Mouse (Mus musculus) limb, embryonic 15.5 days (tissue): Measurements from ENCODE around the gene Ncoa4. TPM values are rescaled to one million over a fixed set of nuclear protein-coding genes. Genes with fewer than 3 reads are reported as not detected.
A peak's percentile ranks its signal among the peaks of the same experiment; 100 is the strongest.
"Not testable (repeated sequence)": the region's sequence is repeated elsewhere in the genome, so short reads cannot be mapped to it uniquely, and the experiment has no call there.

Source experiments
- ATAC-seq: fragments of 200-750 bp; cut with Nextera tagmentation; 2 replicates; pipeline ENCODE4 v1.8.0; 2017; ENCODE audit warnings: low read depth, moderate TSS enrichment; ENCODE audit not compliant: insufficient number of reproducible peaks, low FRiP score, low TSS enrichment
- H3K27ac ChIP-seq: fragments of 300-500 bp; sonication (generic); 2 replicates; pipeline ENCODE4 v1.5.1; 2015; ENCODE audit warnings: moderate library complexity, mild to moderate bottlenecking, inconsistent platforms
- H3K27me3 ChIP-seq: fragments of 300-500 bp; sonication (generic); 2 replicates; pipeline ENCODE4 v1.6.1; 2015; ENCODE audit warnings: inconsistent platforms
- H3K36me3 ChIP-seq: fragments of 300-500 bp; sonication (generic); 2 replicates; pipeline ENCODE4 v1.6.1; 2015; ENCODE audit warnings: inconsistent platforms
- H3K4me1 ChIP-seq: fragments of 300-500 bp; sonication (generic); 2 replicates; pipeline ENCODE4 v1.6.1; 2015; ENCODE audit warnings: inconsistent platforms
- H3K4me2 ChIP-seq: fragments of 300-500 bp; sonication (generic); 2 replicates; pipeline ENCODE4 v1.6.1; 2015; ENCODE audit warnings: mild to moderate bottlenecking, inconsistent platforms
- H3K4me3 ChIP-seq: fragments of 300-500 bp; sonication (generic); 2 replicates; pipeline ENCODE4 v1.5.1; 2015; ENCODE audit warnings: mild to moderate bottlenecking, inconsistent platforms
- H3K9ac ChIP-seq: fragments of 300-500 bp; sonication (generic); 2 replicates; pipeline ENCODE4 v1.6.1; 2015; ENCODE audit warnings: inconsistent platforms
- H3K9me3 ChIP-seq: fragments of 300-500 bp; sonication (generic); 2 replicates; pipeline ENCODE4 v1.6.1; 2016; ENCODE audit warnings: inconsistent platforms
- WGBS: fragments of 180-500 bp; shearing (Covaris S2); methylation state at CpG from one replicate; pipeline ENCODE4 v1.1.7; 2015; 5-methylcytosine and 5-hydroxymethylcytosine counted together
- polyA plus RNA-seq: library from polyadenylated mRNA; unstranded; fragments of >200 nt; fragmentation: Nextera tagmentation; extraction: Ambion mirVana; gene quantifications from 2 replicates; pipeline ENCODE4 v1.2.1, GENCODE M21; 2015

Gene Ncoa4
- polyA plus RNA-seq: 99.3 and 104 TPM in 2 replicates

- H3K27me3 ChIP-seq: no peaks in the 10 kb centered on the region
- WGBS: under 1% methylated on average over 40 of the region's 40 CpGs
Measured at GRCm38 (mm10) chr14:32159690-32160246, at the start of gene Ncoa4. Gene Ncoa4 (plus strand): TSS chr14:32159865.

GRCm38 (mm10) chr14:32112124-32112523, 47.5 kb upstream of the Ncoa4 start:
- not testable (repeated sequence) for ATAC-seq, H3K4me2 ChIP-seq, H3K4me3 ChIP-seq, H3K9me3 ChIP-seq, H3K9ac ChIP-seq, H3K4me1 ChIP-seq, H3K27me3 ChIP-seq, H3K27ac ChIP-seq, H3K36me3 ChIP-seq
- WGBS: 90% methylated on average over 10 of the region's 10 CpGs

More at GRCm38 (mm10) chr14:32159690-32160246, at the start of gene Ncoa4:
- peak within 1 kb of the TSS; percentile 92 for H3K9ac ChIP-seq
- peak within 1 kb of the TSS; percentile 96 for H3K4me3 ChIP-seq
- ATAC-seq: peak; percentile 96
- H3K27ac ChIP-seq: peak within 1 kb of the TSS; percentile 86
- H3K9me3 ChIP-seq: no peaks in the 10 kb centered on the region
- H3K36me3 ChIP-seq: no peaks in the 10 kb centered on the region
- peak within 1 kb of the TSS; percentile 77 for H3K4me2 ChIP-seq
- peaks cover 17% of the 10 kb centered on the region for H3K4me1 ChIP-seq

- Histone ChIP-seq H3K27me3 (no peaks in the 10 kb centered on the region), H3K4me1 (peaks cover 5% of the 10 kb centered on the region; the same call in 1 of the 2 replicates), H3K9ac (no peak overlapping the region), H3K4me3 (no peak overlapping the region), H3K4me2 (no peak overlapping the region), H3K27ac (no peak overlapping the region), H3K36me3 (no peaks in the 10 kb centered on the region), H3K9me3 (no peaks in the 10 kb centered on the region)
- no peak for ATAC-seq
- WGBS: 31% methylated on average over 11 of the region's 11 CpGs
Measured at GRCm38 (mm10) chr14:32120940-32121919, 38.4 kb upstream of the Ncoa4 start.

- ATAC-seq: no peak
Measured at GRCm38 (mm10) chr14:32121920-32122315, 37.7 kb upstream of the Ncoa4 start.

GRCm38 (mm10) chr14:32124261-32124660, 35.4 kb upstream of the Ncoa4 start:
- H3K27ac ChIP-seq: no peak overlapping the region
- H3K9ac ChIP-seq: no peak overlapping the region
- H3K4me1 ChIP-seq: peaks cover 5% of the 10 kb centered on the region; the same call in 1 of the 2 replicates
- H3K4me2 ChIP-seq: no peak overlapping the region
- no peak overlapping the region for H3K4me3 ChIP-seq
- 77% methylated on average over 3 of the region's 3 CpGs for WGBS
- H3K36me3 ChIP-seq: no peaks in the 10 kb centered on the region
- no peaks in the 10 kb centered on the region for H3K9me3 ChIP-seq
- no peak for ATAC-seq
- H3K27me3 ChIP-seq: no peaks in the 10 kb centered on the region

More at GRCm38 (mm10) chr14:32121920-32122315, 37.7 kb upstream of the Ncoa4 start:
- Histone ChIP-seq H3K9ac (no peak overlapping the region), H3K4me3 (no peak overlapping the region), H3K36me3 (no peaks in the 10 kb centered on the region), H3K4me2 (no peak overlapping the region), H3K27me3 (no peaks in the 10 kb centered on the region), H3K4me1 (peaks cover 5% of the 10 kb centered on the region; the same call in 1 of the 2 replicates), H3K9me3 (no peaks in the 10 kb centered on the region), H3K27ac (no peak overlapping the region)
- 54% methylated on average over 2 of the region's 2 CpGs for WGBS

- not testable (repeated sequence) for H3K36me3 ChIP-seq, H3K9me3 ChIP-seq, H3K4me1 ChIP-seq, H3K27me3 ChIP-seq, H3K4me3 ChIP-seq, ATAC-seq, H3K27ac ChIP-seq, H3K4me2 ChIP-seq, H3K9ac ChIP-seq
- 82% methylated on average over 5 of the region's 5 CpGs for WGBS
Measured at GRCm38 (mm10) chr14:32125256-32125655, 34.4 kb upstream of the Ncoa4 start.

- H3K9me3 ChIP-seq: no peaks in the 10 kb centered on the region
- H3K27ac ChIP-seq: no peak overlapping the region
- WGBS: 81% methylated on average over 5 of the region's 5 CpGs
- H3K4me2 ChIP-seq: no peak overlapping the region
- H3K36me3 ChIP-seq: no peaks in the 10 kb centered on the region
- H3K4me1 ChIP-seq: no peaks in the 10 kb centered on the region
- H3K9ac ChIP-seq: no peak overlapping the region
- no peak overlapping the region for H3K4me3 ChIP-seq
- no peaks in the 10 kb centered on the region for H3K27me3 ChIP-seq
- no peak for ATAC-seq
Measured at GRCm38 (mm10) chr14:32128409-32128808, 31.3 kb upstream of the Ncoa4 start.

GRCm38 (mm10) chr14:32131836-32132235, 27.8 kb upstream of the Ncoa4 start:
- no peaks in the 10 kb centered on the region for H3K9me3 ChIP-seq
- H3K27ac ChIP-seq: no peak overlapping the region
- H3K4me3 ChIP-seq: no peak overlapping the region
- no peak overlapping the region for H3K9ac ChIP-seq
- ATAC-seq: no peak
- no peaks in the 10 kb centered on the region for H3K36me3 ChIP-seq
- H3K27me3 ChIP-seq: no peaks in the 10 kb centered on the region
- WGBS: 88% methylated on average over 4 of the region's 4 CpGs
- H3K4me2 ChIP-seq: no peak overlapping the region
- no peaks in the 10 kb centered on the region for H3K4me1 ChIP-seq

- Histone ChIP-seq H3K4me1 (no peaks in the 10 kb centered on the region), H3K4me3 (no peak overlapping the region)
- 45% methylated on average over 2 of the region's 2 CpGs for WGBS
Measured at GRCm38 (mm10) chr14:32134293-32134692, 25.4 kb upstream of the Ncoa4 start.

GRCm38 (mm10) chr14:32136467-32136866, 23.2 kb upstream of the Ncoa4 start:
- H3K9ac ChIP-seq, H3K9me3 ChIP-seq, ATAC-seq, H3K4me3 ChIP-seq, H3K27ac ChIP-seq, H3K4me2 ChIP-seq, H3K36me3 ChIP-seq, H3K27me3 ChIP-seq, H3K4me1 ChIP-seq: not testable (repeated sequence)
- 62% methylated on average over 3 of the region's 3 CpGs for WGBS

More at GRCm38 (mm10) chr14:32134293-32134692, 25.4 kb upstream of the Ncoa4 start:
- no peaks in the 10 kb centered on the region for H3K27me3 ChIP-seq
- H3K4me2 ChIP-seq: no peak overlapping the region
- H3K36me3 ChIP-seq: no peaks in the 10 kb centered on the region
- H3K9me3 ChIP-seq: no peaks in the 10 kb centered on the region
- ATAC-seq: no peak
- no peak overlapping the region for H3K9ac ChIP-seq
- H3K27ac ChIP-seq: no peak overlapping the region

- no peaks in the 10 kb centered on the region for H3K9me3 ChIP-seq
- H3K4me3 ChIP-seq: no peak overlapping the region
- 79% methylated on average over 5 of the region's 5 CpGs for WGBS
- H3K4me1 ChIP-seq: no peaks in the 10 kb centered on the region
- no peak overlapping the region for H3K9ac ChIP-seq
- ATAC-seq: no peak
- no peaks in the 10 kb centered on the region for H3K36me3 ChIP-seq
- no peaks in the 10 kb centered on the region for H3K27me3 ChIP-seq
- H3K4me2 ChIP-seq: no peak overlapping the region
- no peak overlapping the region for H3K27ac ChIP-seq
Measured at GRCm38 (mm10) chr14:32140359-32140965, 19.2 kb upstream of the Ncoa4 start.

- H3K4me2 ChIP-seq: no peak within 1 kb of the TSS
- no peak within 1 kb of the TSS for H3K27ac ChIP-seq
- 78% methylated on average over 5 of the region's 5 CpGs for WGBS
- H3K4me3 ChIP-seq: no peak within 1 kb of the TSS
- no peaks in the 10 kb centered on the region for H3K9me3 ChIP-seq
- no peaks in the 10 kb centered on the region for H3K4me1 ChIP-seq
- H3K27me3 ChIP-seq: no peaks in the 10 kb centered on the region
- no peak within 1 kb of the TSS for H3K9ac ChIP-seq
- H3K36me3 ChIP-seq: no peaks in the 10 kb centered on the region
- no peak for ATAC-seq
Measured at GRCm38 (mm10) chr14:32141723-32142122, 17.9 kb upstream of the Ncoa4 start, which contains the start of gene Msmb. Gene Msmb (plus strand): TSS chr14:32142023.
